Mouse (Mus musculus) bone marrow, adult 2 months (tissue): ENCODE results near the gene Urad.

Experiments used
- CTCF ChIP-seq: fragments of 200-500 bp; IDR thresholded peaks from 2 replicates; pipeline ENCODE4 v1.5.1; 2011; ENCODE audit warnings: low read length, control low read depth; ENCODE audit not compliant: control insufficient read depth, insufficient read depth
- POLR2A ChIP-seq: fragments of 200-500 bp; IDR thresholded peaks from 2 replicates; pipeline ENCODE4 v1.6.1; 2011; ENCODE audit warnings: low read depth, mild to moderate bottlenecking, control low read depth, low read length, borderline replicate concordance; ENCODE audit not compliant: control insufficient read depth

- no peak for TF ChIP-seq POLR2A
- no peak for TF ChIP-seq CTCF
Measured at GRCm38 (mm10) chr5:147358481-147358880, 36.2 kb upstream of the Urad start.
